In the genomic region with DNA sequence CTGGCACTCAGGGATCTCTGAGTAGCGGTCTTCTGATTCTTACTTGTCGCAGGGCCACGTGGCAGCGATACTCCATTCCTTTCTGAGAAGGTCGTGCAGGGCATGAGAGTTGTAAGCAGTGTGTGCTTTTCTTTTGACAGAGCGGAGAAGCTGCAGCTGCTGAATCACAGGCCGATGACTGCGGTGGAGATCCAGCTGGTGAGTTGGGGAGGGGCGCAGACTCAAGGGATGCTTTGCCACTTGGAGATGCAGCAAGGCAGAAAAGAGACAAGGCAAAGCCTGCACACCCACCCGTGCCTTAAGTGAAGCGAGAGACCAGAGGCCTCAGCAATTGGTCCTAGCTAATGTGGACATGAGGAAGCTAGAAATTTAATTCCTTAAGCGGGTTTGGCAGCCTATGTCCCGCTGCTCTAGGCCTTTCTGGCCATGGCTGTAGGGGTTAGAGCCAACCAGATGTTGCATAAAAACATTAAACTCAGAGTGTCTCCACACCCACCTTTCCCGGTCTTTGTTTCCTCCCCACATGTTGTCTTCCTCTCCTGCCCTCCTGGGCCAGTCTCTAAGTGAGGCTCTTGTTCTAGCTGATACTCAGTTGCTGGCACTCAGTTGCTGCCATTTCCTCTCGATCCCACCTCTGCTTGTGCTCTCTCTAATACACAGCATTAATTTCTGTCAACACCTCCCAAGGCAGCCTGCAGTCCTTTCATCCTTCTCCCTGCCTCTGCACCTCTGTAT, we compare ENCODE assay signal across 8 mouse cellular contexts. TPM values are rescaled to one million over a fixed set of nuclear protein-coding genes. Genes with fewer than 3 reads are reported as not detected.
A peak's percentile ranks its signal among the peaks of the same experiment; 100 is the strongest.
DNase-seq lines count a peak whose midpoint lies in the region; ATAC-seq lines count a peak whose summit lies in the region.
"Had no signal": no experiment of that assay in that cellular context is flagged by ENCODE, and none has a peak within 500 bp of the region (broad histone marks: within the 10 kb centered on the region; RNA-seq: fewer than 3 reads in every experiment).

No protein-coding gene starts in this region.

- DNase-seq in kidney, postnatal 25 days = no peak
- DNase-seq in heart, adult 9 months (ENCODE audit: low spot score in 2 of 2) = peak; percentile 71 to 72
- DNase-seq in embryo, embryonic 9.5 days (ENCODE audit: extremely low spot score) = no peak
- DNase-seq in ovary, adult 18-20 months (ENCODE audit: low spot score) = no peak
- DNase-seq: liver, embryonic 13.5 days had no signal

- H3K27ac ChIP-seq in kidney, embryonic 14.5 days (ENCODE audit: low read depth, low read length) = peak overlapping the region; percentile 30; the same call in 1 of the 2 replicates
- H3K27ac ChIP-seq in brown adipose tissue, adult 24 weeks (replicated peaks; ENCODE audit: low read depth, low read length) = peak overlapping the region; percentile 63
- peak overlapping the region; percentile 41 for H3K27ac ChIP-seq in neural tube, embryonic 15.5 days (replicated peaks)
- H3K27ac ChIP-seq: liver, embryonic 13.5 days had no signal

- no peaks in the 10 kb centered on the region for H3K9me3 ChIP-seq in kidney, embryonic 14.5 days (ENCODE audit: control insufficient read depth, low read length)
- H3K9me3 ChIP-seq in neural tube, embryonic 15.5 days (replicated peaks) = no peaks in the 10 kb centered on the region
- H3K9me3 ChIP-seq: liver, embryonic 13.5 days had no signal

- H3K9ac ChIP-seq in kidney, embryonic 14.5 days (ENCODE audit: low read depth, low read length) = no peak overlapping the region
- H3K9ac ChIP-seq in neural tube, embryonic 15.5 days (replicated peaks) = no peak overlapping the region
- H3K9ac ChIP-seq: liver, embryonic 13.5 days had no signal

- no peak overlapping the region for H3K4me2 ChIP-seq in kidney, embryonic 14.5 days (replicated peaks; ENCODE audit: low read depth, low read length)
- H3K4me2 ChIP-seq in neural tube, embryonic 15.5 days = no peak overlapping the region
- H3K4me2 ChIP-seq: liver, embryonic 13.5 days had no signal

- ATAC-seq in kidney, embryonic 14.5 days (ENCODE audit: low FRiP score, low TSS enrichment) = peak; percentile 43; the same call in 1 of the 2 replicates
- ATAC-seq in neural tube, embryonic 15.5 days (ENCODE audit: low FRiP score) = no peak

- H3K4me3 ChIP-seq in kidney, embryonic 14.5 days (ENCODE audit: low read length) = no peak overlapping the region
- no peak overlapping the region for H3K4me3 ChIP-seq in brown adipose tissue, adult 24 weeks (ENCODE audit: insufficient read depth, low read depth, low read length)
- H3K4me3 ChIP-seq in neural tube, embryonic 15.5 days (replicated peaks) = no peak overlapping the region
- H3K4me3 ChIP-seq: liver, embryonic 13.5 days had no signal

- H3K27me3 ChIP-seq in kidney, embryonic 14.5 days (ENCODE audit: control insufficient read depth, insufficient read depth, low read length) = no peaks in the 10 kb centered on the region
- no peaks in the 10 kb centered on the region for H3K27me3 ChIP-seq in neural tube, embryonic 15.5 days (replicated peaks)
- H3K27me3 ChIP-seq: liver, embryonic 13.5 days had no signal

- 70% methylated on average over 15 of the region's 15 CpGs for WGBS in kidney, embryonic 14.5 days
- WGBS in neural tube, embryonic 15.5 days = 80% methylated on average over 15 of the region's 15 CpGs

- no peaks in the 10 kb centered on the region for H3K4me1 ChIP-seq in kidney, embryonic 14.5 days (ENCODE audit: control insufficient read depth, insufficient read depth, low read length)
- peaks cover 57% of the 10 kb centered on the region for H3K4me1 ChIP-seq in brown adipose tissue, adult 24 weeks (ENCODE audit: control insufficient read depth, insufficient read depth, insufficient read length, low read length)
- 0 out of 2 replicates have a peak, but pooled peaks cover 3% of the 10 kb centered on the region for H3K4me1 ChIP-seq in neural tube, embryonic 15.5 days

- peaks cover 47% of the 10 kb centered on the region for H3K36me3 ChIP-seq in kidney, embryonic 14.5 days (ENCODE audit: control insufficient read depth, insufficient read depth, low read length)
- H3K36me3 ChIP-seq in neural tube, embryonic 15.5 days = peaks cover 59% of the 10 kb centered on the region

RNA-seq across cellular contexts. Expression of gene Crcp, which starts 19.9 kb away (rescaled TPM):
- 24.5 and 31.2 TPM in 2 replicates for polyA plus RNA-seq in kidney, embryonic 14.5 days (2014; fragmentation: Nextera tagmentation; extraction: Ambion mirVana)
- 21.9 and 23.3 TPM in 2 replicates for polyA plus RNA-seq in brown adipose tissue, adult 24 weeks (2012; ENCODE audit: insufficient read depth, insufficient read length, missing spikeins)
- 73.4 and 80.4 TPM in 2 replicates for polyA plus RNA-seq in neural tube, embryonic 15.5 days (2015; fragmentation: Nextera tagmentation; extraction: Ambion mirVana)

RNA-seq across cellular contexts. Expression of gene Asl, which starts 19.9 kb away (rescaled TPM):
- polyA plus RNA-seq in kidney, embryonic 14.5 days (2014; fragmentation: Nextera tagmentation; extraction: Ambion mirVana) = 40.3 and 46.4 TPM in 2 replicates
- polyA plus RNA-seq in brown adipose tissue, adult 24 weeks (2012; ENCODE audit: insufficient read depth, insufficient read length, missing spikeins) = 23.4 and 27.8 TPM in 2 replicates
- polyA plus RNA-seq in neural tube, embryonic 15.5 days (2015; fragmentation: Nextera tagmentation; extraction: Ambion mirVana) = 38.7 and 46.2 TPM in 2 replicates

RNA-seq across cellular contexts. Expression of gene Tpst1, which starts 24.2 kb away (rescaled TPM):
- polyA plus RNA-seq in kidney, embryonic 14.5 days (2014; fragmentation: Nextera tagmentation; extraction: Ambion mirVana) = 61.8 and 70.7 TPM in 2 replicates
- polyA plus RNA-seq in brown adipose tissue, adult 24 weeks (2012; ENCODE audit: insufficient read depth, insufficient read length, missing spikeins) = 11.6 and 14.3 TPM in 2 replicates
- 58.8 and 59.2 TPM in 2 replicates for polyA plus RNA-seq in neural tube, embryonic 15.5 days (2015; fragmentation: Nextera tagmentation; extraction: Ambion mirVana)

RNA-seq across cellular contexts. Expression of gene Gusb, which starts 46.1 kb away (rescaled TPM):
- polyA plus RNA-seq in kidney, embryonic 14.5 days (2014; fragmentation: Nextera tagmentation; extraction: Ambion mirVana) = 49.8 and 58.7 TPM in 2 replicates
- polyA plus RNA-seq in brown adipose tissue, adult 24 weeks (2012; ENCODE audit: insufficient read depth, insufficient read length, missing spikeins) = 16.5 and 18.5 TPM in 2 replicates
- polyA plus RNA-seq in neural tube, embryonic 15.5 days (2015; fragmentation: Nextera tagmentation; extraction: Ambion mirVana) = 37.8 and 45.4 TPM in 2 replicates

Comparison
In these comparisons a context has a peak if more than half of its experiments do, and no peak if none do; other contexts are left out.
1. DNase-seq: peak in heart, adult 9 months (2 of 2); none in kidney, postnatal 25 days (0 of 2), embryo, embryonic 9.5 days (single experiment) and ovary, adult 18-20 months (single experiment).
2. Peak in every context shown above with its lines, with median percentiles within 50 percentile points of each other: H3K27ac ChIP-seq.